Mouse (Mus musculus) heart, embryonic 16.5 days (tissue): ENCODE results near the gene Git2. TPM values are rescaled to one million over a fixed set of nuclear protein-coding genes. Genes with fewer than 3 reads are reported as not detected.

ENCODE experiments used
- ATAC-seq: fragments of 200-750 bp; cut with Nextera tagmentation; replicated peaks from 2 replicates; pipeline ENCODE4 v1.8.0; 2017; ENCODE audit warnings: moderate number of reproducible peaks; ENCODE audit not compliant: insufficient read depth, low FRiP score; ENCODE audit errors: extremely low read depth
- H3K27ac ChIP-seq: fragments of 300-500 bp; sonication (generic); 2 replicates; pipeline ENCODE4 v1.5.1; 2014; ENCODE audit warnings: mild to moderate bottlenecking, low read length, control low read depth, moderate library complexity
- H3K27me3 ChIP-seq: fragments of 300-500 bp; sonication (generic); 2 replicates; pipeline ENCODE4 v1.6.1; 2014; ENCODE audit warnings: low read length, mixed read lengths; ENCODE audit not compliant: control insufficient read depth, insufficient read depth
- H3K36me3 ChIP-seq: fragments of 300-500 bp; sonication (generic); 2 replicates; pipeline ENCODE4 v1.6.1; 2014; ENCODE audit not compliant: control insufficient read depth, insufficient read depth
- H3K4me1 ChIP-seq: fragments of 300-500 bp; sonication (generic); 2 replicates; pipeline ENCODE4 v1.6.1; 2014; ENCODE audit warnings: low read length, mixed read lengths; ENCODE audit not compliant: control insufficient read depth, insufficient read depth
- H3K4me2 ChIP-seq: fragments of 300-500 bp; sonication (generic); 2 replicates; pipeline ENCODE4 v1.6.1; 2014; ENCODE audit warnings: low read depth, mild to moderate bottlenecking, control low read depth, low read length
- H3K4me3 ChIP-seq: fragments of 300-500 bp; sonication (generic); 2 replicates; pipeline ENCODE4 v1.5.1; 2014; ENCODE audit warnings: mild to moderate bottlenecking, control low read depth, low read length
- H3K9ac ChIP-seq: fragments of 300-500 bp; sonication (generic); 2 replicates; pipeline ENCODE4 v1.6.1; 2014; ENCODE audit warnings: low read length, control low read depth
- H3K9me3 ChIP-seq: fragments of 300-500 bp; sonication (generic); replicated peaks from 2 replicates; pipeline ENCODE4 v1.6.1; 2016; ENCODE audit warnings: low read length; ENCODE audit not compliant: control insufficient read depth
- WGBS: fragments of 180-500 bp; shearing (Covaris S2); extraction: QIAGEN DNeasy Blood & Tissue Kit; methylation state at CpG from one replicate; pipeline ENCODE4 v1.1.7; 2014; 5-methylcytosine and 5-hydroxymethylcytosine counted together
- polyA plus RNA-seq: library from polyadenylated mRNA; unstranded; fragments of >200 nt; fragmentation: Nextera tagmentation; extraction: Ambion mirVana; gene quantifications from 2 replicates; pipeline ENCODE4 v1.2.1, GENCODE M21; 2015

Git2 gene
- polyA plus RNA-seq, 1 experiment from 2014 or later, result 46.6 TPM

DNA sequence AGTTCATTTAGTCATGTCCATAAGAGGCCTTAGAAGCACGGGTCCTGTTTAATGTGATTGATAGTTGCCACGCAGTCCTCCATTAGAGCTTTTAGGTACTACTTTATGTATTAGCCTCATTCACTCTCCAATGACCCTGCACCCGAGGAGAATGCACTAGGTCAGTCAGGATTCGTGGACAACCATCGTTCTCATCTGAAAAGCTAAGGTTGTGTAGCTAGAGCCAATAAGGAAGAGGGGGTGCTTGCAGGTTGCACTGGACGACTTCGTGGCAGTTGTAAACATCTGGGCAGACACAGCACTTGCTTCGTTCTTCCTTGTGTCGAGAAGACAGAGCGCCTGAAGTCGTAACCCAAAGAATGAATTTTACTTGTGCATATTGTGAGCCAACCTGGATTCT is 1.5 kb downstream of the Git2 start:
- Histone ChIP-seq H3K9ac (peak overlapping the region; percentile 97), H3K27me3 (no peaks in the 10 kb centered on the region), H3K4me2 (peak overlapping the region; percentile 95), H3K4me3 (peak overlapping the region; percentile 86), H3K4me1 (peaks cover 25% of the 10 kb centered on the region), H3K9me3 (no peaks in the 10 kb centered on the region), H3K36me3 (no peaks in the 10 kb centered on the region), H3K27ac (peak overlapping the region; percentile 91)
- no peak for ATAC-seq
- 3% methylated on average over 11 of the region's 11 CpGs for WGBS

DNA sequence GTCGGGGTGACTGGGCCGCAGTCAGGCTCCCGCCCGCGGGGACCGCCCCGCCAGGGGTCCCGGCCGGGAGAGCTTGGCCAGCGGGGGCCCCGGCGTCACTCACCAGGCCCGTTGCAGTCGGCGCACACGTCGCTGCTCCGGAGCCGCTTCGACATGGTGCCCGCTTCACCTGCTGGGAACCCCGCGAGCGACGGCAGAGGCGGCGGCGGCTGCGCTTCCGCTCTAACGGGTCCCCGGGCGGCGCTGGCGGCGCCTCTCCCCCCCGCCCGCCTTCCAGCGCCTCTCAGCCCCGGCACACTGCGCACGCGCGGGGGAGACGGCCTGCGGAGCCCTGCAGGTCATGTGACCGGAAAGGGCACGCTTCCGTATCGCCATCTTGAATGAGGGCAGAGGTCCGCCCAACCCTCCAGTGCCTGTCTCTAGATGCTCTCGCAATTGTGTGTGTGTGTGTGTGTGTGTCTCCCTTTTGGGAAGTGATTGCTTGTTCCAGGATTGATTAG is 2.1 kb downstream of the Git2 start:
- peak; percentile 86 for ATAC-seq
- Histone ChIP-seq H3K9ac (peak overlapping the region; percentile 98), H3K4me1 (peaks cover 25% of the 10 kb centered on the region), H3K4me2 (peak overlapping the region; percentile 95), H3K27ac (peak overlapping the region; percentile 91), H3K9me3 (no peaks in the 10 kb centered on the region), H3K36me3 (no peaks in the 10 kb centered on the region), H3K27me3 (no peaks in the 10 kb centered on the region), H3K4me3 (peak overlapping the region; percentile 86)
- WGBS, result under 1% methylated on average over 48 of the region's 52 CpGs

GRCm38 (mm10) chr5:114772456-114773203 is 2.7 kb downstream of the Git2 start:
- H3K4me2 ChIP-seq, result peak overlapping the region; percentile 78
- 1% methylated on average over 38 of the region's 57 CpGs for WGBS
- H3K4me1 ChIP-seq, result peaks cover 25% of the 10 kb centered on the region
- peak overlapping the region; percentile 86 for H3K4me3 ChIP-seq
- H3K36me3 ChIP-seq, result no peaks in the 10 kb centered on the region
- H3K27me3 ChIP-seq, result no peaks in the 10 kb centered on the region
- ATAC-seq, result peak; percentile 56
- H3K27ac ChIP-seq, result peak overlapping the region; percentile 90
- no peaks in the 10 kb centered on the region for H3K9me3 ChIP-seq
- peak overlapping the region; percentile 98 for H3K9ac ChIP-seq

DNA sequence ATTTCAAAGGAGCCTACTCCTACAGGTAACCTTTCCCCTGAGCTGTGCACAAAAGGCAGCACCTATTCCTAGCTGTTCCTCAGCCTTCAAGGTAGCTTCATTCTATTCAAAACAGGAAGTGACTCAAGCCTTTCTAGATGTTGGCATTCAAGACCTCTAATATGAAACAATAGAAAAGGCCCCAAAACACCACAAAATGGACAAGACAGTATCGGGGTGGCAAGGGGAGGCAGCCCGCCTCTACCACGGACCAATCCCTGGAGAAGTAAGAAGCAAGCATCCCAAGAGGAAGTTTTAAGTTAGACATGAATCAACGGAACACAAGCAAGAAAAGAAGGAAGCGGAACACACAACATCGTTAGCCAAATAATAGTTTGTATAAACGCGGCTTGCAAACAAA is 3.5 kb downstream of the Git2 start:
- no peak overlapping the region; the same call in 1 of the 2 replicates for H3K27ac ChIP-seq
- H3K9ac ChIP-seq, result peak overlapping the region; percentile 98

DNA sequence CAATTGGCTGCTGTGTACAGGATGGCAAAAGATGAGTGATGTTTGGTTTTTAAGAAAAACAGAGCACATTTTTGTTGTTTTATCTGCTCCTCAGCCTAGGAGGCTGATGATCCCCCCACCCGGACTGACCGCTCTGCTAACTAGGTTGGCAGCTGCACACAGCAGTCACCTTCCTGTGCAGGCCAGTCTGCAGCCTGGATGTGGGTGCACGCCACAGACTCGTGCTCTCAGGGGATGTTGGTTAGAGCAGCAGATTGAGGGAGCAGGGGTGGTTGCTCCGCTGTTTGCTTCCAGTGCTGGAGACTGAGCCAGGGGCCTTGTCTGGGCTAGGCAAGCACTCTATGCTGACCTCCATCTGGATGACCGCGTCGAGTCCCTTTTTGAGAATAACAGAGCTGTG is 5.5 kb downstream of the Git2 start:
- Histone ChIP-seq H3K9ac (no peak overlapping the region), H3K9me3 (no peaks in the 10 kb centered on the region), H3K4me2 (no peak overlapping the region), H3K4me3 (no peak overlapping the region), H3K27me3 (no peaks in the 10 kb centered on the region), H3K36me3 (peaks cover 9% of the 10 kb centered on the region), H3K4me1 (peaks cover 15% of the 10 kb centered on the region), H3K27ac (no peak overlapping the region)
- WGBS, result 87% methylated on average over 8 of the region's 8 CpGs
- ATAC-seq, result no peak

More for the DNA sequence above, 3.5 kb downstream of the Git2 start:
- Histone ChIP-seq H3K36me3 (no peaks in the 10 kb centered on the region), H3K4me1 (peaks cover 25% of the 10 kb centered on the region), H3K4me2 (peak overlapping the region; percentile 78), H3K27me3 (no peaks in the 10 kb centered on the region), H3K9me3 (no peaks in the 10 kb centered on the region), H3K4me3 (peak overlapping the region; percentile 86)
- ATAC-seq, result no peak
- 69% methylated on average over 8 of the region's 8 CpGs for WGBS

DNA sequence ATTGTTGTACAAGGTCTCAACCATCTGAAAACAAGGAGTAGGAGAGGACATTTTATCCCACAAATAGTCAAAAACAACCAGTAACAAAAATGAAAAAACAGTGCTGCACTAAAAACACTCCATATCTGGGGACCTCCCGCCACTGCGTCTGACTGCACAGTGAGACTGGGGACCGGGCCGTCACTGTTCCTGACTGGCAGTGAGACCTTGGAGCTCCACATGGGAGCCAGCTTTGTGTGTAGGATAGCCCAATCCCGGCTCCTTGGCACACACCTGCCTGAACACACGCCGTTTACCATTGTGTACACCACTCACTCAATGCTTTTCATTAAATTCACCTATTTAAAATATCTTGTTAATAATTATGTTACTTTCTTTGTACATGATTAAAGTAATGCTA is 8.1 kb downstream of the Git2 start:
- WGBS, result 88% methylated on average over 7 of the region's 7 CpGs
- Histone ChIP-seq H3K4me3 (no peak overlapping the region), H3K9ac (no peak overlapping the region), H3K27ac (no peak overlapping the region), H3K27me3 (no peaks in the 10 kb centered on the region), H3K9me3 (no peaks in the 10 kb centered on the region), H3K36me3 (peaks cover 28% of the 10 kb centered on the region), H3K4me2 (no peak overlapping the region), H3K4me1 (peaks cover 10% of the 10 kb centered on the region; the same call in 1 of the 2 replicates)
- ATAC-seq, result no peak

DNA sequence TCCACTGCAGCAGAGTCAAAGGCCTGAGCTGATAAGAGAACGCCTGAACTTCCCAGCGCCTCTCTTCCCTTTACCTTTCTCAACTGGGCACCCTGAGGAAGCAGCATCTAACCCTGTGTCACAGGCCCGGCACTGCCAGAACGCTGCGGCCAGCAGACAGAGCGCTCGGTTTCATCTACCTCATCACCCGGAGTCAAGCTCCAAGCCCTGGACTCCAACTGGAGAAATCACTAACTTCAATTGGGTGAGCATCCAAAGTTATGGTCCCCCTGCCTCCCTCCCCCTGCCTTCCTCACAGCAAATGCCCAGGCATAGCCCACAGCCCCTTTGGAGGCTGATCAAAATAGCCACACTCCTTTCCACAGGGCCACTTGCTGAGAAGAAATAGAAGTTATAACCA is 8.6 kb downstream of the Git2 start:
- H3K4me2 ChIP-seq, result no peak overlapping the region
- no peaks in the 10 kb centered on the region for H3K9me3 ChIP-seq
- H3K9ac ChIP-seq, result no peak overlapping the region
- 79% methylated on average over 8 of the region's 8 CpGs for WGBS
- peaks cover 28% of the 10 kb centered on the region for H3K36me3 ChIP-seq
- no peak overlapping the region for H3K4me3 ChIP-seq
- no peaks in the 10 kb centered on the region for H3K27me3 ChIP-seq
- H3K27ac ChIP-seq, result no peak overlapping the region
- ATAC-seq, result no peak
- peaks cover 6% of the 10 kb centered on the region; the same call in 1 of the 2 replicates for H3K4me1 ChIP-seq

- no peak for ATAC-seq
- no peak overlapping the region for H3K9ac ChIP-seq
- H3K4me1 ChIP-seq, result 0 out of 2 replicates have a peak, but pooled peaks cover 3% of the 10 kb centered on the region
- H3K36me3 ChIP-seq, result peaks cover 34% of the 10 kb centered on the region
- H3K4me3 ChIP-seq, result no peak overlapping the region
- no peaks in the 10 kb centered on the region for H3K27me3 ChIP-seq
- 90% methylated on average over 18 of the region's 18 CpGs for WGBS
- no peak overlapping the region for H3K27ac ChIP-seq
- no peaks in the 10 kb centered on the region for H3K9me3 ChIP-seq
- H3K4me2 ChIP-seq, result no peak overlapping the region
Measured at GRCm38 (mm10) chr5:114764812-114765735, 10.2 kb downstream of the Git2 start.
